Mouse (Mus musculus) lung, postnatal 14 days (tissue): ENCODE measurements around the gene Fxyd6.

Source experiments
- DNase-seq: peaks from one replicate; pipeline ENCODE4 v3.0.0; 2021

Fxyd6 gene

GRCm38 (mm10) chr9:45376883-45377282 lies 6.9 kb downstream of the Fxyd6 start:
- DNase-seq, result no peak

- no peak for DNase-seq
These were observed 10.6 kb downstream of the Fxyd6 start for GRCm38 (mm10) chr9:45380411-45381251.

GRCm38 (mm10) chr9:45382336-45382735 lies 12.4 kb downstream of the Fxyd6 start:
- DNase-seq, result no peak

- DNase-seq, result no peak
These were observed 12.8 kb downstream of the Fxyd6 start for GRCm38 (mm10) chr9:45382834-45383233.

GRCm38 (mm10) chr9:45383883-45384282 lies 13.9 kb downstream of the Fxyd6 start:
- no peak for DNase-seq

- DNase-seq, result no peak
These were observed 16.7 kb downstream of the Fxyd6 start for GRCm38 (mm10) chr9:45386698-45387097.

- peak; percentile 90 for DNase-seq
These were observed 18.5 kb downstream of the Fxyd6 start for GRCm38 (mm10) chr9:45388385-45388994.

GRCm38 (mm10) chr9:45389596-45389995 lies 19.6 kb downstream of the Fxyd6 start:
- no peak for DNase-seq

- DNase-seq, result no peak
These were observed 21.3 kb downstream of the Fxyd6 start for GRCm38 (mm10) chr9:45391299-45391698.

- no peak for DNase-seq
These were observed 25.2 kb downstream of the Fxyd6 start for GRCm38 (mm10) chr9:45395218-45395617.

GRCm38 (mm10) chr9:45395796-45396195 lies 25.8 kb downstream of the Fxyd6 start:
- DNase-seq, result no peak

- DNase-seq, result no peak
These were observed 28.4 kb downstream of the Fxyd6 start for GRCm38 (mm10) chr9:45398336-45398735.

GRCm38 (mm10) chr9:45399434-45399833 lies 29.4 kb downstream of the Fxyd6 start, which contains the start of gene Fxyd2:
Gene Fxyd2 (plus strand): TSS chr9:45399669.
- DNase-seq, result no peak

GRCm38 (mm10) chr9:45401851-45402250 lies 31.9 kb downstream of the Fxyd6 start:
- DNase-seq, result no peak

- DNase-seq, result no peak
These were observed 33.0 kb downstream of the Fxyd6 start for GRCm38 (mm10) chr9:45402957-45403356.

GRCm38 (mm10) chr9:45405694-45406093 lies 35.7 kb downstream of the Fxyd6 start:
- no peak for DNase-seq

- DNase-seq, result no peak
These were observed 36.8 kb downstream of the Fxyd6 start for GRCm38 (mm10) chr9:45406808-45407207.

- DNase-seq, result peak; percentile 81
These were observed 38.0 kb downstream of the Fxyd6 start for GRCm38 (mm10) chr9:45407706-45408675.

GRCm38 (mm10) chr9:45410193-45410592 lies 40.2 kb downstream of the Fxyd6 start:
- no peak for DNase-seq

GRCm38 (mm10) chr9:45410614-45411013 lies 40.6 kb downstream of the Fxyd6 start:
- no peak for DNase-seq

GRCm38 (mm10) chr9:45411111-45411510 lies 41.1 kb downstream of the Fxyd6 start:
- DNase-seq, result no peak

- DNase-seq, result peak; percentile 30
These were observed 41.8 kb downstream of the Fxyd6 start for GRCm38 (mm10) chr9:45411803-45412202.

GRCm38 (mm10) chr9:45412287-45412686 lies 42.3 kb downstream of the Fxyd6 start:
- peak; percentile 92 for DNase-seq
